Mouse (Mus musculus) stomach, postnatal 0 days (tissue): ENCODE data around the gene Rtl1.

Experiments used
- CTCF ChIP-seq: IDR thresholded peaks from 2 replicates; pipeline ENCODE4 v1.5.1; 2016; ENCODE audit warnings: antibody characterized with exemption, low read depth, mild to moderate bottlenecking, moderate library complexity
- EP300 ChIP-seq: optimal IDR thresholded peaks from 2 replicates; pipeline ENCODE3; 2016; ENCODE audit warnings: antibody characterized with exemption

GRCm38 (mm10) chr12:109615371-109615770 is 15.2 kb upstream of the Rtl1 start:
- TF ChIP-seq CTCF (no peak), EP300 (no peak)
